Mouse (Mus musculus): Measurements from ENCODE around the gene Alyref2. TPM values are rescaled to one million over a fixed set of nuclear protein-coding genes. Genes with fewer than 3 reads are reported as not detected.

Gene Alyref2
- polyA plus RNA-seq (2012; rRNA removed) (8.5 and 10.8 TPM in 2 replicates), polyA plus RNA-seq (2014; fragmentation: Nextera tagmentation; extraction: Ambion mirVana) (14.5 and 16.8 TPM in 2 replicates)

DNA sequence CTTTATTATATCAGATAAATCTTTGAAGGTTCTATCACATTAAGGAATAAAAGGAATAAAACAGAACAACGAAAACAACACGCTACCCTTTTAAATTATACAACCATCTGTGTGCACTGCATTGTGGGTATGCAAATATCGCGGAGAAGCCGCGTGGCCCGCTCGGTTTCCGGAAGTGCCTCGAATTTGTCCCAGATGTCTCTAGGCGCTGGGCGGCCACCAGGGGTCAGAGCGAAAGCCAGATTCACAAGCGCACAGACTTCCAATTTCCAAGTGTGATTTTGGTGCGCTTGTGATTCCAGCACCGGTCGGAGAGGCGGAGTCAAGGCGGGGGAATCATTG is at the start of gene Alyref2:
Alyref2 (plus strand) TSS at position 229 of the 342 bp plus-strand sequence.
- peak; percentile 95 for DNase-seq (ENCODE audit: low spot score)
- WGBS, result under 1% methylated on average over 19 of the region's 19 CpGs

GRCm38 (mm10) chr1:171454926-171455325 is 48.4 kb upstream of the Alyref2 start:
- no peaks in the 10 kb centered on the region for H3K27me3 ChIP-seq (ENCODE audit: control insufficient read depth, insufficient read depth, low read length)
- H3K9ac ChIP-seq (ENCODE audit: low read depth, low read length, severe bottlenecking), result no peak overlapping the region
- no peak for TF ChIP-seq POLR2A (IDR thresholded peaks at IDR 0.05; ENCODE audit: borderline replicate concordance, extremely low read depth, insufficient read depth, insufficient read length)
- no peak overlapping the region for H3K4me3 ChIP-seq (replicated peaks; ENCODE audit: low read length)
- ATAC-seq (ENCODE audit: low FRiP score, low read depth) (no peak), DNase-seq (ENCODE audit: low spot score) (no peak)
- no peaks in the 10 kb centered on the region for H3K4me1 ChIP-seq (ENCODE audit: control insufficient read depth, insufficient read depth, low read length)
- WGBS, result 80% methylated on average over 6 of the region's 6 CpGs
- no peak overlapping the region for H3K27ac ChIP-seq (replicated peaks; ENCODE audit: low read depth, low read length)
- no peaks in the 10 kb centered on the region for H3K9me3 ChIP-seq (ENCODE audit: control insufficient read depth, low read length)
- H3K36me3 ChIP-seq (ENCODE audit: control insufficient read depth, insufficient read depth, low read length), result no peaks in the 10 kb centered on the region
- H3K4me2 ChIP-seq (replicated peaks; ENCODE audit: low read depth, low read length, severe bottlenecking), result no peak overlapping the region

More for the DNA sequence above, at the start of gene Alyref2:
- Histone ChIP-seq H3K27me3 (ENCODE audit: control insufficient read depth, insufficient read depth, low read length) (no peaks in the 10 kb centered on the region), H3K4me2 (replicated peaks; ENCODE audit: low read depth, low read length, severe bottlenecking) (peak within 1 kb of the TSS; percentile 56), H3K36me3 (ENCODE audit: control insufficient read depth, insufficient read depth, low read length) (no peaks in the 10 kb centered on the region), H3K9me3 (ENCODE audit: control insufficient read depth, low read length) (no peaks in the 10 kb centered on the region), H3K4me3 (replicated peaks; ENCODE audit: low read length) (peak within 1 kb of the TSS; percentile 66), H3K4me1 (ENCODE audit: control insufficient read depth, insufficient read depth, low read length) (peaks cover 4% of the 10 kb centered on the region; the same call in 1 of the 2 replicates), H3K9ac (ENCODE audit: low read depth, low read length, severe bottlenecking) (peak within 1 kb of the TSS; percentile 86), H3K27ac (replicated peaks; ENCODE audit: low read depth, low read length) (peak within 1 kb of the TSS; percentile 97)
- TF ChIP-seq POLR2A (IDR thresholded peaks at IDR 0.05; ENCODE audit: borderline replicate concordance, extremely low read depth, insufficient read depth, insufficient read length), result no peak
- ATAC-seq (ENCODE audit: low FRiP score, low read depth), result peak; percentile 87

DNA sequence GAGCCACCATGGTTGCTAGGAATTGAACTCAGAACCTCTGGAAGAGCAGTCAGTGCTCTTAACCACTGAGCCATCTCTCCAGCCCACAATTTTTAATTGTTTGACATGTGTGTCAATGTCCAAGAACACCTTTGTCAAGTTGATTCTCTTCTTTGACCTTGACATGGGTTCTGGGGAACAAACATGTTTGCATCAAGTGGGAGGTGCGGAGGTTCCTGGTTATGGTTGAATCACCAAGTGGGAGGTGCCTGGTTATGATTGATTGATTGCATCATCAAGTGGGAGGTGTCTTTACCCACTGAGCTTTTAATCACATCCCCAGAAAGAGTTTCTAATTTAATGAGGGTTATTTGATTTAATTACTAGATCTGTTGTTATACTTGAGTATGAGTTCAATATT is 45.7 kb upstream of the Alyref2 start:
- H3K36me3 ChIP-seq (ENCODE audit: control insufficient read depth, insufficient read depth, low read length), result no peaks in the 10 kb centered on the region
- no peak overlapping the region for H3K27ac ChIP-seq (replicated peaks; ENCODE audit: low read depth, low read length)
- no peak overlapping the region for H3K4me3 ChIP-seq (replicated peaks; ENCODE audit: low read length)
- TF ChIP-seq POLR2A (IDR thresholded peaks at IDR 0.05; ENCODE audit: borderline replicate concordance, extremely low read depth, insufficient read depth, insufficient read length), result no peak
- WGBS, result 100% methylated on average over 1 of the region's 1 CpGs
- H3K27me3 ChIP-seq (ENCODE audit: control insufficient read depth, insufficient read depth, low read length), result no peaks in the 10 kb centered on the region
- no peak for ATAC-seq (ENCODE audit: low FRiP score, low read depth)
- DNase-seq (ENCODE audit: low spot score), result no peak
- no peak overlapping the region for H3K4me2 ChIP-seq (replicated peaks; ENCODE audit: low read depth, low read length, severe bottlenecking)
- H3K9ac ChIP-seq (ENCODE audit: low read depth, low read length, severe bottlenecking), result no peak overlapping the region
- no peaks in the 10 kb centered on the region; the same call in 1 of the 2 replicates for H3K9me3 ChIP-seq (ENCODE audit: control insufficient read depth, low read length)
- H3K4me1 ChIP-seq (ENCODE audit: control insufficient read depth, insufficient read depth, low read length), result no peaks in the 10 kb centered on the region

- ATAC-seq (ENCODE audit: low FRiP score, low read depth) (no peak), DNase-seq (ENCODE audit: low spot score) (no peak)
- Histone ChIP-seq H3K36me3 (ENCODE audit: control insufficient read depth, insufficient read depth, low read length) (no peaks in the 10 kb centered on the region), H3K9ac (ENCODE audit: low read depth, low read length, severe bottlenecking) (no peak overlapping the region), H3K27ac (replicated peaks; ENCODE audit: low read depth, low read length) (no peak overlapping the region), H3K4me1 (ENCODE audit: control insufficient read depth, insufficient read depth, low read length) (no peaks in the 10 kb centered on the region), H3K4me3 (replicated peaks; ENCODE audit: low read length) (no peak overlapping the region), H3K27me3 (ENCODE audit: control insufficient read depth, insufficient read depth, low read length) (no peaks in the 10 kb centered on the region), H3K4me2 (replicated peaks; ENCODE audit: low read depth, low read length, severe bottlenecking) (no peak overlapping the region), H3K9me3 (ENCODE audit: control insufficient read depth, low read length) (no peaks in the 10 kb centered on the region; the same call in 1 of the 2 replicates)
- 38% methylated on average over 5 of the region's 5 CpGs for WGBS
- TF ChIP-seq POLR2A (IDR thresholded peaks at IDR 0.05; ENCODE audit: borderline replicate concordance, extremely low read depth, insufficient read depth, insufficient read length), result no peak
Measured at GRCm38 (mm10) chr1:171459791-171460190, 43.5 kb upstream of the Alyref2 start.

DNA sequence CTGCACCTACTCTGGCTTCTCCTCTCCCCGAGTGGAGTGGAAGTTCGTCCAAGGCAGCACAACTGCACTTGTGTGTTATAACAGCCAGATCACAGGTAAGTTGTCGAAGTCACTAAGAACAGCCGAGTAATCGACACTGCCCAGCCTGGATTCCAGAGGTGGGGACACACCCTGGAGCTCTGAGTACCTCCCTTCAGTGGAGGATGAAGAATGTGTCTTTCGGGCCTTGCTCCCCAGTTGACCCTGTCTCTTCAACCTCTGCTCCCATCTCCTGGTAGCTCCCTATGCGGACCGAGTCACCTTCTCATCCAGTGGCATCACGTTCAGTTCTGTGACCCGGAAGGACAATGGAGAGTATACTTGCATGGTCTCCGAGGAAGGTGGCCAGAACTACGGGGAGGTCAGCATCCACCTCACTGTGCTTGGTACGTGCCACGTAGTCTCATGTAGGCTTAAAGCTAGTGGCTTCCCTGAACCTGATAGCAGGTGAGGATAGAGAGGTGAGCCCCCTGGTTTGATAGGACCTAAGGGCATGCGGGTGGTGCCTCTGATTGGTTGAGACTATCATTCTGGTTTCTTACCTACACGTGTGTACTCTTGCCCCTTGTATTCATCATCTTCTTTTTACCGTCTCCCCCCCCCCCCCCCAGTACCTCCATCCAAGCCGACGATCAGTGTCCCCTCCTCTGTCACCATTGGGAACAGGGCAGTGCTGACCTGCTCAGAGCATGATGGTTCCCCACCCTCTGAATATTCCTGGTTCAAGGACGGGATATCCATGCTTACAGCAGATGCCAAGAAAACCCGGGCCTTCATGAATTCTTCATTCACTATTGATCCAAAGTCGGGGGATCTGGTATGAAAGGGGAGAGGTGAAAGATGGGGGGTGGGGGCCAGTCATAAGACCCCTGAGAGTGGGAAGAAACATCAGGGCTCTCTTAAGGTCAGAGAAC is 42.5 kb upstream of the Alyref2 start:
- H3K27ac ChIP-seq (replicated peaks; ENCODE audit: low read depth, low read length), result no peak overlapping the region
- no peaks in the 10 kb centered on the region for H3K36me3 ChIP-seq (ENCODE audit: control insufficient read depth, insufficient read depth, low read length)
- WGBS, result 93% methylated on average over 22 of the region's 22 CpGs
- TF ChIP-seq POLR2A (IDR thresholded peaks at IDR 0.05; ENCODE audit: borderline replicate concordance, extremely low read depth, insufficient read depth, insufficient read length), result no peak
- no peaks in the 10 kb centered on the region for H3K4me1 ChIP-seq (ENCODE audit: control insufficient read depth, insufficient read depth, low read length)
- no peak overlapping the region for H3K4me2 ChIP-seq (replicated peaks; ENCODE audit: low read depth, low read length, severe bottlenecking)
- no peaks in the 10 kb centered on the region for H3K27me3 ChIP-seq (ENCODE audit: control insufficient read depth, insufficient read depth, low read length)
- DNase-seq (ENCODE audit: low spot score) (no peak), ATAC-seq (ENCODE audit: low FRiP score, low read depth) (no peak)
- H3K9ac ChIP-seq (ENCODE audit: low read depth, low read length, severe bottlenecking), result no peak overlapping the region
- H3K9me3 ChIP-seq (ENCODE audit: control insufficient read depth, low read length), result no peaks in the 10 kb centered on the region; the same call in 1 of the 2 replicates
- no peak overlapping the region for H3K4me3 ChIP-seq (replicated peaks; ENCODE audit: low read length)
